Mouse (Mus musculus): ENCODE results near the gene Usp49.
"Not testable (repeated sequence)": the region's sequence is repeated elsewhere in the genome, so short reads cannot be mapped to it uniquely, and the experiment has no call there.

The Usp49 gene

GRCm38 (mm10) chr17:47646683-47647082 lies 16.2 kb downstream of the Usp49 start:
- DNase-seq (ENCODE audit: extremely low read depth, low read depth): peak; percentile 63

GRCm38 (mm10) chr17:47648966-47649365 lies 18.5 kb downstream of the Usp49 start:
- DNase-seq (ENCODE audit: extremely low read depth, low read depth): no peak

GRCm38 (mm10) chr17:47651953-47652352 lies 21.5 kb downstream of the Usp49 start:
- no peak for DNase-seq (ENCODE audit: extremely low read depth, low read depth)

GRCm38 (mm10) chr17:47654346-47654745 lies 23.9 kb downstream of the Usp49 start:
- DNase-seq (ENCODE audit: extremely low read depth, low read depth): not testable (repeated sequence)

GRCm38 (mm10) chr17:47655697-47656096 lies 25.2 kb downstream of the Usp49 start:
- no peak for DNase-seq (ENCODE audit: extremely low read depth, low read depth)

GRCm38 (mm10) chr17:47657901-47658300 lies 27.4 kb downstream of the Usp49 start:
- DNase-seq (ENCODE audit: extremely low read depth, low read depth): no peak

GRCm38 (mm10) chr17:47658741-47659243 lies 28.3 kb downstream of the Usp49 start:
- no peak for DNase-seq (ENCODE audit: extremely low read depth, low read depth)

- no peak for DNase-seq (ENCODE audit: extremely low read depth, low read depth)
Measured at GRCm38 (mm10) chr17:47663009-47663713, 32.7 kb downstream of the Usp49 start.

- no peak for DNase-seq (ENCODE audit: extremely low read depth, low read depth)
Measured at GRCm38 (mm10) chr17:47664474-47664873, 34.0 kb downstream of the Usp49 start.

GRCm38 (mm10) chr17:47669166-47669565 lies 38.7 kb downstream of the Usp49 start:
- no peak for DNase-seq (ENCODE audit: extremely low read depth, low read depth)

GRCm38 (mm10) chr17:47671988-47672310 lies 41.5 kb downstream of the Usp49 start:
- DNase-seq (ENCODE audit: extremely low read depth, low read depth): no peak

- no peak for DNase-seq (ENCODE audit: extremely low read depth, low read depth)
Measured at GRCm38 (mm10) chr17:47672311-47673111, 42.0 kb downstream of the Usp49 start.

GRCm38 (mm10) chr17:47676581-47676980 lies 46.1 kb downstream of the Usp49 start:
- DNase-seq (ENCODE audit: extremely low read depth, low read depth): no peak

- no peak for DNase-seq (ENCODE audit: extremely low read depth, low read depth)
Measured at GRCm38 (mm10) chr17:47678238-47678637, 47.7 kb downstream of the Usp49 start.

- DNase-seq (ENCODE audit: extremely low read depth, low read depth): no peak
Measured at GRCm38 (mm10) chr17:47678702-47679101, 48.2 kb downstream of the Usp49 start.

- no peak for DNase-seq (ENCODE audit: extremely low read depth, low read depth)
Measured at GRCm38 (mm10) chr17:47682836-47683235, 52.3 kb downstream of the Usp49 start.

GRCm38 (mm10) chr17:47687409-47688343 lies 57.2 kb downstream of the Usp49 start:
- peak; percentile 96 for DNase-seq (ENCODE audit: extremely low read depth, low read depth)

- no peak for DNase-seq (ENCODE audit: extremely low read depth, low read depth)
Measured at GRCm38 (mm10) chr17:47688344-47688607, 57.8 kb downstream of the Usp49 start, which contains the start of gene Tomm6. TSS of gene Tomm6 (minus strand) at chr17:47688386.

GRCm38 (mm10) chr17:47688608-47689575 lies 58.4 kb downstream of the Usp49 start, which contains the start of gene Frs3:
TSS of gene Frs3 (plus strand) at chr17:47689030.
- peak; percentile 39 for DNase-seq (ENCODE audit: extremely low read depth, low read depth)

- no peak for DNase-seq (ENCODE audit: extremely low read depth, low read depth)
Measured at GRCm38 (mm10) chr17:47689894-47690293, 59.4 kb downstream of the Usp49 start.

Data from MEL-GATA-1-ER (cell line).